Mouse (Mus musculus): ENCODE measurements around the gene Cldnd2. TPM values are rescaled to one million over a fixed set of nuclear protein-coding genes. Genes with fewer than 3 reads are reported as not detected.

The Cldnd2 gene
- polyA plus RNA-seq (2014; fragmentation: Illumina TruSeq; extraction: RNeasy Lipid Tissue Mini Kit (QIAGEN cat#74804); ENCODE audit: low read depth, low replicate concordance) = 18.3 TPM

DNA sequence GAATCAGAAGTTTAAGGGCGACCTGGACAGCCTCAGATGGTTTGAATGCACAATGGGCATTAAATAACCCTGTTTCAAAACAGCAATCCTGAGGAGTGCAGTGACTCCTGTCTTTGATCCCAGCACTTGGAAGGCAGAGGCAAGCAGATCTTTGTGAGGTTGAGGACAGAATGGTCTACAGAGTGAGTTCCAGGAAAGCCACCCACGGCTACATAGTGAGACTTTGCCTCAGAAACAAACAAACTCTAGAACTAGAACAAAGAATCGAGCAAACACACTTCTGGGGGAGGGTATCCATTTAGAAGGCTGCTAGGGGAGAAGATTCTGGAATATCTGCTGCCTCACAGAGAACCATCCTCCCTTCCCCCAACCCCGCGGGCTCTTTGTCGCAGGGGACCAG, at the start of gene Cldnd2:
Gene Cldnd2 (plus strand): TSS at position 301 of the 400 bp plus-strand sequence.

DNA sequence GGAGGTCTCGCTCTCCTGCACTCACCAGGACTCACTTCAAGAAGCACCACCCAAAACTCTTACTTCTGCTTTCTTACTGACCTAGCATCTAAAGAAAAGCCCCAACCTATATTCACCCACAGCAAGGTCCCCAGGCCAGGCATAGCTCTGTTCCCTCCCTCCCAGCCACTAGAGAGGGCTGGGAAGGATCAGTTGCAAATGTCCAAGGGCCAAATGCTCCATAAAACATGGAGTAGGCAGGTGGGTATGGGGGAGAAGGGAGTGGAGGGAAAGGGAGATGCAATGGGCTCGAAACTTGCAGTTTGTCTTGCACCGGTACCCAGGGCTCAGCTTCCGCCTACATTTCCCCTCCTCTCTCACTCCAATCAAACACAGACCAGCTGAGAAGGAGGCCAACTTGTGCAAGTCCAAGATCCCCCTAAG, 32.4 kb upstream of the Cldnd2 start, which contains the start of gene Siglecg:
Gene Siglecg (plus strand): TSS at position 74 of the 423 bp plus-strand sequence.

DNA sequence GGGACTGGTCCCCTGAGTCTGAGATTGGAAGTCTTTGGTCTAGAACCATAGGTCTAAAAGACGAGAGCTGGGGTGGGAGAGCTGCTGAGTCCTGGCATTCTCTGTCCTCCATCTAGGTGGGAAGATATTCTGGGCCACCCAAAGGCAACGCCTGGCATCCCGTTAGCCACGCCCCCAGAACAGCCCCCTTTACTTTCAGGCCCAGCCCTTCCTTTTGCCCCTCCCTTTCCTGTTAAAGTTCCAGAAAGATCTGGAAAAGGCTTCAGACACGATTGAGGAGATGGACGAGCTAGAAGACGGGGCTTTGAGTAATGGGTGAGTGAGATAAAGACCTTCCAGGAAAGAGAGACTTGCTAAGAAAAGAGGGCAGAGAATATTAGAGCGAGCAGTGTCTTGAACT, 13.2 kb upstream of the Cldnd2 start, which contains the start of gene Lim2:
Gene Lim2 (plus strand): TSS at position 265 of the 400 bp plus-strand sequence.

GRCm38 (mm10) chr7:43436341-43437255, 4.0 kb upstream of the Cldnd2 start, which contains the start of gene Nkg7:
TSS of gene Nkg7 (plus strand) at chr7:43437073.

DNA sequence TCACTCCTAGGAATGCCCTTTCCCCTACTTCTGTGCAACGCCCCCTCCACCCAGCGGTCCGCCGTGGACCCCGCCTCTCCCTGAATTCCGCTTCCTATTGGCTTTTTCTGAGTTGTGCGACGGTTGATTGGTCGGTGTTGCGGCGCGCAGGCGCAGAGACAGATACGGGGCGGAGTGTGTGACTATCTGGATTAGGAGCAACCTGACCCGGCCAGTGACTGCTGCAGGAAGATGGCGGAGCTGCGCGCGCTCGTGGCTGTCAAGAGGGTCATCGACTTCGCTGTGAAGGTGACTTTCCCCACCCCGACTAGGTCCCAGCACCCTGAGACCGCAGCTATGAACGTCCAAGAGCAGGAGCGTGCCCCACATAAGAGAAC, 3.3 kb downstream of the Cldnd2 start, which contains the start of the genes Etfb and Gm45233:
Gene Etfb (plus strand): TSS at position 167 of the 377 bp plus-strand sequence.
Gene Gm45233 (plus strand): TSS at position 212 of the 377 bp plus-strand sequence.

DNA sequence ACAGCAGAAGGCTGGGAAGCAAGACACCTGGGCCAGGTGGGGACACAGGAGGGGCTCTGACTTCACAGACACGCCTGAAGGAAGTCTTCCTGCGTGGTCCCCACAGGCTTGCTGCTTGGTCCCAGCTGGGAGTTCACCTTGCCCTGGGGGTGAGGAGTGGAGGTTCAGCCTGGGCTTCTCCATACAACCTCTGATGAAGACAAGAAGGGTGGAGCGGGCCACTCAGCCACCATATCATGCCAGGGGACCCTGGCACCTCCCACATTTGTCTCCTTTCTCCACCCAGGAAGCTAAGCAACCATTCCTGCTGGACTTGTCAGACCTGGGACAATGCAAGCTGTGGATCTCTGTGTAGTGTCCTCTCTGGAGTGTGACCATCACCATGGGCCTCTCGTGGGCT, 22.3 kb downstream of the Cldnd2 start, which contains the start of gene Vsig10l:
Gene Vsig10l (plus strand): TSS at position 301 of the 400 bp plus-strand sequence.

DNA sequence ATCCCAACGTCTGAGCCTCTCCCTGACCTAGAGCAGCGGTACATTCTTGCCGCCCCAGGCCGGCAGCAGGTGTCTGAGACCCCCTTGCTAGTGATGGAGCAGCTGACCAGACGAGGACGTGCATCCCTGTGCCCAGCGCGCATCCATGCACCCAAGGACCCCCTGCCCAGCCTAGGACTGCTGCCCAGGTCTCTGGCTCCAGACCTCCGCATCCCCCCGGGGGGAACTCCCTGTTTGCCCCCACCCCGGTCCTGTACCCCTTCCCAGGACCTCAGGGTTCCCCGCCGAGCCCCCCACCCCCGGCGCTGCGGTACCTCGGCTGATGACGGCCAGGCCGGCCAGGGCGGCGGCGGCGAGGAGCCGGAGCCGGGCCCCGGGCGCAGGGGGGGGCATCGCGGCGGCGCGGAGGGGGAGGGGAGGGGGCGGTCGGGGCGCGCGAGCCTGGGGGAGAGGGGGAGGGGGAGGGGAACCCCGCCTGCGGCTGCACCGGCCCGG, 49.1 kb downstream of the Cldnd2 start, which contains the start of gene Iglon5:
Gene Iglon5 (minus strand): TSS at position 445 of the 495 bp plus-strand sequence.

Other genes with a start within 250 kb of the Cldnd2 start
- gene Zfp715, start 127.5 kb upstream of the Cldnd2 start, polyA plus RNA-seq (2014; fragmentation: Illumina TruSeq; extraction: RNeasy Lipid Tissue Mini Kit (QIAGEN cat#74804); ENCODE audit: low read depth, low replicate concordance) = 38.8 TPM
- 0.10 TPM for gene Siglecf, start 89.4 kb upstream of the Cldnd2 start, polyA plus RNA-seq (2014; fragmentation: Illumina TruSeq; extraction: RNeasy Lipid Tissue Mini Kit (QIAGEN cat#74804); ENCODE audit: low read depth, low replicate concordance)
- not detected for gene Siglecg, start 32.6 kb upstream of the Cldnd2 start, polyA plus RNA-seq (2014; fragmentation: Illumina TruSeq; extraction: RNeasy Lipid Tissue Mini Kit (QIAGEN cat#74804); ENCODE audit: low read depth, low replicate concordance)
- gene Lim2, start 13.1 kb upstream of the Cldnd2 start, polyA plus RNA-seq (2014; fragmentation: Illumina TruSeq; extraction: RNeasy Lipid Tissue Mini Kit (QIAGEN cat#74804); ENCODE audit: low read depth, low replicate concordance) = not detected
- gene Nkg7, start 3.7 kb upstream of the Cldnd2 start, polyA plus RNA-seq (2014; fragmentation: Illumina TruSeq; extraction: RNeasy Lipid Tissue Mini Kit (QIAGEN cat#74804); ENCODE audit: low read depth, low replicate concordance) = not detected
- gene Etfb, start 3.3 kb downstream of the Cldnd2 start, polyA plus RNA-seq (2014; fragmentation: Illumina TruSeq; extraction: RNeasy Lipid Tissue Mini Kit (QIAGEN cat#74804); ENCODE audit: low read depth, low replicate concordance) = 3.1 TPM
- gene Gm45233, start 3.3 kb downstream of the Cldnd2 start, polyA plus RNA-seq (2014; fragmentation: Illumina TruSeq; extraction: RNeasy Lipid Tissue Mini Kit (QIAGEN cat#74804); ENCODE audit: low read depth, low replicate concordance) = not detected
- gene Vsig10l, start 22.4 kb downstream of the Cldnd2 start, polyA plus RNA-seq (2014; fragmentation: Illumina TruSeq; extraction: RNeasy Lipid Tissue Mini Kit (QIAGEN cat#74804); ENCODE audit: low read depth, low replicate concordance) = 1.5 TPM
- 0.46 TPM for gene Iglon5, start 49.3 kb downstream of the Cldnd2 start, polyA plus RNA-seq (2014; fragmentation: Illumina TruSeq; extraction: RNeasy Lipid Tissue Mini Kit (QIAGEN cat#74804); ENCODE audit: low read depth, low replicate concordance)
- gene 4931406B18Rik, start 65.2 kb downstream of the Cldnd2 start, polyA plus RNA-seq (2014; fragmentation: Illumina TruSeq; extraction: RNeasy Lipid Tissue Mini Kit (QIAGEN cat#74804); ENCODE audit: low read depth, low replicate concordance) = 14.5 TPM
- gene Cd33, start 103.6 kb downstream of the Cldnd2 start, polyA plus RNA-seq (2014; fragmentation: Illumina TruSeq; extraction: RNeasy Lipid Tissue Mini Kit (QIAGEN cat#74804); ENCODE audit: low read depth, low replicate concordance) = 2.1 TPM
- gene Zfp658, start 121.5 kb downstream of the Cldnd2 start, polyA plus RNA-seq (2014; fragmentation: Illumina TruSeq; extraction: RNeasy Lipid Tissue Mini Kit (QIAGEN cat#74804); ENCODE audit: low read depth, low replicate concordance) = 0.34 TPM
- 13.8 TPM for gene Zfp719, start 138.8 kb downstream of the Cldnd2 start, polyA plus RNA-seq (2014; fragmentation: Illumina TruSeq; extraction: RNeasy Lipid Tissue Mini Kit (QIAGEN cat#74804); ENCODE audit: low read depth, low replicate concordance)
- gene Zfp819, start 166.4 kb downstream of the Cldnd2 start, polyA plus RNA-seq (2014; fragmentation: Illumina TruSeq; extraction: RNeasy Lipid Tissue Mini Kit (QIAGEN cat#74804); ENCODE audit: low read depth, low replicate concordance) = 9.2 TPM
- not detected for gene Ceacam18, start 193.9 kb downstream of the Cldnd2 start, polyA plus RNA-seq (2014; fragmentation: Illumina TruSeq; extraction: RNeasy Lipid Tissue Mini Kit (QIAGEN cat#74804); ENCODE audit: low read depth, low replicate concordance)
- gene Siglece, start 219.4 kb downstream of the Cldnd2 start, polyA plus RNA-seq (2014; fragmentation: Illumina TruSeq; extraction: RNeasy Lipid Tissue Mini Kit (QIAGEN cat#74804); ENCODE audit: low read depth, low replicate concordance) = 1.0 TPM
- gene Ctu1, start 231.2 kb downstream of the Cldnd2 start, polyA plus RNA-seq (2014; fragmentation: Illumina TruSeq; extraction: RNeasy Lipid Tissue Mini Kit (QIAGEN cat#74804); ENCODE audit: low read depth, low replicate concordance) = 0.24 TPM
- not detected for gene Klk14, start 249.6 kb downstream of the Cldnd2 start, polyA plus RNA-seq (2014; fragmentation: Illumina TruSeq; extraction: RNeasy Lipid Tissue Mini Kit (QIAGEN cat#74804); ENCODE audit: low read depth, low replicate concordance)